Mouse (Mus musculus) bone marrow macrophage, adult 2 months (primary cell): Measurements from ENCODE around the gene Hspa12b. TPM values are rescaled to one million over a fixed set of nuclear protein-coding genes. Genes with fewer than 3 reads are reported as not detected.

Experiments
- H3K27ac ChIP-seq: 2 replicates; pipeline ENCODE4 v1.5.1; 2012; ENCODE audit warnings: low read depth, low read length; ENCODE audit not compliant: insufficient read depth
- H3K4me1 ChIP-seq: 2 replicates; pipeline ENCODE4 v1.6.1; 2012; ENCODE audit warnings: low read length; ENCODE audit not compliant: control insufficient read depth, insufficient read depth
- H3K4me3 ChIP-seq: 2 replicates; pipeline ENCODE4 v1.5.1; 2012; ENCODE audit warnings: mild to moderate bottlenecking, low read length, moderate library complexity; ENCODE audit not compliant: insufficient read depth
- CTCF ChIP-seq: IDR thresholded peaks from 2 replicates; pipeline ENCODE4 v1.5.1; 2012; ENCODE audit warnings: low read depth, mild to moderate bottlenecking, low read length, moderate library complexity
- POLR2A ChIP-seq: IDR thresholded peaks from 2 replicates; pipeline ENCODE4 v1.6.1; 2012; ENCODE audit warnings: mild to moderate bottlenecking, low read depth, low read length, borderline replicate concordance
- polyA plus RNA-seq: library from polyadenylated mRNA; stranded (reverse); fragments of >200 nt; gene quantifications from 2 replicates; pipeline ENCODE4 v1.2.4, GENCODE M21; 2012; ENCODE audit not compliant: missing spikeins, insufficient read depth, insufficient read length

Gene Hspa12b
- polyA plus RNA-seq, 1 experiment = not detected

- TF ChIP-seq CTCF (no peak), POLR2A (no peak)
- Histone ChIP-seq H3K4me3 (no peak overlapping the region), H3K4me1 (peaks cover 13% of the 10 kb centered on the region), H3K27ac (no peak overlapping the region)
Measured at GRCm38 (mm10) chr2:131163924-131164323, 36.8 kb downstream of the Hspa12b start.

DNA sequence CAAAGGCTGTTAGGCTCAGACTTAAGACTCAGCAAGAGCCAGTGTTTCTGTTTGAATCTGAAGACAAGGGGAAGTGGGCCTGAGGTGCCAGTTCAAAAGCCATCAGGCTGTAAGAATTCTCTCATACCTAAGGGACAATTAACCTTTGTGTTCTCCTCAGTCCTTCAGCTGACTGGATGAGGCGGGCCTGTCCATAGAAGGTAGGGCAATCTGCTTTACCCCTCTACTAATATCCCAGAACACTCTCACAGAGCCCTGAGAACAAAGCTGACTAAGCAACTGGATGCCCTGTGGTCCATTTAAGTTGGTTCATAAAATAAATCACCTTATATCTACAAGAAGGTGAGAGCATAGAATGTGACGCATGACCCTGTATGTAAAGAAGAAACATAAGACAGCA is 39.1 kb downstream of the Hspa12b start:
- Histone ChIP-seq H3K4me1 (peaks cover 13% of the 10 kb centered on the region), H3K27ac (peak overlapping the region; percentile 28), H3K4me3 (no peak overlapping the region)
- TF ChIP-seq POLR2A = no peak
- no peak for TF ChIP-seq CTCF

GRCm38 (mm10) chr2:131167984-131168383 is 40.9 kb downstream of the Hspa12b start:
- peaks cover 13% of the 10 kb centered on the region for H3K4me1 ChIP-seq
- no peak overlapping the region for H3K27ac ChIP-seq
- H3K4me3 ChIP-seq = no peak overlapping the region
- TF ChIP-seq CTCF = no peak
- no peak for TF ChIP-seq POLR2A

DNA sequence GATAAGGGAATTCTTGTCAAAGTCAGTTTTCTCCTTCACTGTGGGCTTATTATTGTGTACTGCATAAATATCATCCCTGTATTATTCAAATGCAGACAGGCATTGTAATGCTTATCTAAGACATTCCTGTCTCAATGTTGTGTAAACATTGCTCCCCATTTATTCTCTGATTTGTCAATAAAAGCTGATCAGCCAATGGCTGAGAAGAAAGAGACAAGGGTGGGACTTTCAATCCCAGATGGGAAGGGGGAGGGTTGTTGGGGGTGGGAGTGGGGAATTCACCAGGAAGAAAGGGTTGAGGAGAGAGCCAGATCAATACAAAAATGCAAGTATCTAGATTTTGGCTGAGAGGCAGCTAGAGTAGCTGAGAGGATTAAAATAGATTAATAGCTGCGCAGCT is 41.8 kb downstream of the Hspa12b start:
- Histone ChIP-seq H3K4me3 (no peak overlapping the region), H3K27ac (no peak overlapping the region), H3K4me1 (peaks cover 13% of the 10 kb centered on the region)
- TF ChIP-seq POLR2A = no peak
- no peak for TF ChIP-seq CTCF

DNA sequence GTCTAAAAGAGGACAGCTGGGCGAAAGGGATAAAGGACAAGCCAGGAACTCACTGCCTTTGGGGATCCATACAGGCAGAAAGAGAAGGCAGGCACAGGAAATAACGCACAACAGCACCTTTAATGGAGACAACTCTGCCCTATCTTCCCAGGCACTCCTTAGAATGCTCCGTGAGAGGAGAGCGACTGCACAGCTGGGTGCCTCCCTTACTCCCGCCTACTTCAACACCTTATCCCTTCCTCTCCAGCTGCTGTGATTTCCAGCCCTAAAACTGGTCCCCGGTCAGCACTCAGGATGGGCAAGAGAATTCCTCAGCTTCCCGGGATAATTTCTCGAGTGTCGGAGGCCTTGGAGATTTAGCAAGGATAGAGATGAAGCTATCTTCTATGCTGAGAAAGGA is 43.9 kb downstream of the Hspa12b start:
- Histone ChIP-seq H3K4me3 (no peak overlapping the region), H3K27ac (no peak overlapping the region), H3K4me1 (peaks cover 8% of the 10 kb centered on the region)
- TF ChIP-seq POLR2A (no peak), CTCF (no peak)

DNA sequence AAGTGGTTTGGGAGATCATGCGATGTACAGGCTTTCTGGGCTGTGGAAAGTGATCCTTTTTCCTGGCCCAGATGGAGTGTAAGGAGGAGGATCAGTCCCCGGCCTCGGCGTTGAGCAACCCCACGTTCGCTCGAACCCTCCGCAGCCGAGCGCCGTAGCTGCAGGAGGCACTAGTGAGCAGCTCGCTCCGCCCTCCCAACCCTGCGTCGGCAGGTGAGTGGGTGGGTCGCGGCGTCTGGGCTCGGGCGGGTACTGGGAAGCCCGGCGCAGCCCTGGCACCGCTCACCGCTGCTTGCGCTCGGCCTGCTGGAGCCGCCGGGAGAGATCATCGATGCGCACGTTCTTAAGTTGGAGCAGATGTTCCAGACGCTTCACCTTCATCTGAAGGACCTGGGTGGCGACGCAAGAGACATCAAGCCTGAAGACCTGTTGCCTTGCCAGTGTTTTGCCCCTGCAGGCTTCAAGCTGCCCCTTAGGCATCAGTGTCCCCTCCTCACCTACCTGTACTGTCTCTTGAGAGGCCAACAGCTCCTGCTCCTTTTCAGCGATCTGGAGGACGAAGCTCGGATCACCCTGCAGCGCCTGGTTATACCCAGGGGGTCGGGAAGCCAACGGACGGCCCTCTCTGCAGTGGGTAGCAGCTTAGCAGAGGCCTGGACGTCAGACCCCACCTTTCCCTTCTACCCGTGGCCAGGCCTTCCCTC is 44.5 kb downstream of the Hspa12b start:
- TF ChIP-seq POLR2A (no peak), CTCF (no peak)
- H3K4me3 ChIP-seq = no peak overlapping the region
- H3K4me1 ChIP-seq = peaks cover 5% of the 10 kb centered on the region
- no peak overlapping the region for H3K27ac ChIP-seq

GRCm38 (mm10) chr2:131172322-131172721 is 45.2 kb downstream of the Hspa12b start:
- Histone ChIP-seq H3K4me3 (no peak overlapping the region), H3K27ac (no peak overlapping the region), H3K4me1 (peaks cover 9% of the 10 kb centered on the region; the same call in 1 of the 2 replicates)
- TF ChIP-seq CTCF (no peak), POLR2A (no peak)

DNA sequence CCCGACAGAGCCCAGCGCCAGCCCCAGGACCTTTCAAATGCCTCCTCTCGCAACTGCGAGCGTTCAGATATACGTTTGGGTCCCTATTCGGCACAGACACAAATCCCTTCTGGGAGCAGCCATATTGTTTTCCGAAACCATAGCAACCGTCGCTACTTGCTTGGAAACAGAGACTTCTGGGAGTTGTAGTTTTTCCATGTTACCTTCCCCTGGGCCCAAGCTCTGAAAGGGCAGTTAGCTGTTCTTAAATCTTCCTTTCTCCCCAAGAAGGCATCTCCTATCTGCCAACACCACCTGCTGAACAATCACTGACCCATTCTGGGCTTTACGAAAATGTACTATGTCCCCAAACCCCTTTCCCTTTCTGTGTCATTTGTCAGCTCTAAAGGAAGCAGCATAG is 47.6 kb downstream of the Hspa12b start:
- Histone ChIP-seq H3K4me3 (peak overlapping the region; percentile 50), H3K27ac (no peak overlapping the region), H3K4me1 (peaks cover 20% of the 10 kb centered on the region)
- no peak for TF ChIP-seq CTCF
- TF ChIP-seq POLR2A = no peak

DNA sequence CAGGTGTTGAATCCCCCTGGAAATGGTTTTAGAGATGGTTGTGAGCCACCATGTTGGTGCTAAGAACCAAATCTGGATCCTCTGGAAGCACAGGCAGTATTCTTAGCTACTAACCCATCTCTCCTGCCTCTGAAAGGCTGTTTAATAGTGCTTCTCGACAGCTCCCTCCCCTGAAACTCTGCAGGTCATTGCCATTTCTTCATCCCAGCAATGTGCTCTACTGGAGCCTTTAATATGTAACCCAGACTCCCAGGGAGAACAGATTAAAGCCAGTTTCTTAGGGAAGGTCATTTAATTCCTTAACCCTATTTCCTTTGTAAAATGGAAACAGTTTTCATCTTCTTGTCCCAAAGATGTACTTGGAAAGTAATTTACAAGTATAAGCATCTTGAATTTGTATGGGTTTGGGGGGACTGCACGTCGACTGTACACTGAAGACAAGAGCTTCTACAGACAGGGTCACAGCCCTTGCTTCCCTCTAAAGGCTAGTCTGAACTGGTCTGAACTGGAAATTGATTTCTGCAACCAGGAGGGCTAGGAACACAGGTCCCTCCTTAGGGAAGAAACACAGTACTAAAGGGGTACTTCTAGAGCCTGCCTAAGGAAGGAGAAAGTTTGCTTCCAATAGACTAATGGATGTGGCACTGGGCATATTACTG is 48.3 kb downstream of the Hspa12b start:
- Histone ChIP-seq H3K27ac (no peak overlapping the region), H3K4me3 (no peak overlapping the region), H3K4me1 (peaks cover 21% of the 10 kb centered on the region)
- TF ChIP-seq CTCF (no peak), POLR2A (no peak)

DNA sequence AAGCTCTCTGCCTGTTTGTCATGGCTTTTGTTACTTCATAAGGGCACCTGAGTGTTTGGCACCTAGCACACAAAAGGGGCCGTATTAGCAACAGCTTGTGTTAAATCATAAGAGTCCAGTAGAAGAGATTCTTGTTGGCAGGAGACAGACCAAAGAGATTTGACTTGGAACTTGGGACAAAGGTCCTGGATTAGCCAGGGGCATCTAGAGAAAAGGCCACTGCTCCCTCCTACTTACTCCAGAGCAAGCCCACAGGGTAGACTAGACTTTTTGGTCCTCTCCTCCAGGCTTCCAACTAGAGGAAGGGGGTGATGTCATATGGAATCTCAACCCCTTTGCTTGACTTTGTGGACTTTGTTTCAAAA is 48.8 kb downstream of the Hspa12b start:
- H3K4me1 ChIP-seq = peaks cover 21% of the 10 kb centered on the region
- TF ChIP-seq CTCF (no peak), POLR2A (no peak)
- H3K27ac ChIP-seq = no peak overlapping the region
- H3K4me3 ChIP-seq = no peak overlapping the region
